Mouse (Mus musculus) sigmoid colon, adult 10 weeks (tissue): ENCODE results near the gene Nemp2. TPM values are rescaled to one million over a fixed set of nuclear protein-coding genes. Genes with fewer than 3 reads are reported as not detected.

ENCODE experiments used
- polyA plus RNA-seq: library from polyadenylated mRNA; stranded (reverse); fragments of 350-450 nt; fragmentation: Illumina TruSeq; extraction: RNeasy Lipid Tissue Mini Kit (QIAGEN cat#74804); gene quantifications from one replicate; pipeline ENCODE4 v1.2.3, GENCODE M21; 2014; ENCODE audit warnings: low read depth, low replicate concordance

Gene Nemp2
- 8.0 TPM for polyA plus RNA-seq

GRCm38 (mm10) chr1:52630248-52630936, at the start of gene Nemp2:
Gene Nemp2 (plus strand): TSS chr1:52630703.

Other genes starting within 250 kb of the Nemp2 start
- gene Nab1, start 130.0 kb upstream of the Nemp2 start, polyA plus RNA-seq = 77.9 TPM
- gene Mfsd6, start 96.8 kb downstream of the Nemp2 start, polyA plus RNA-seq = 171 TPM
- 29.5 TPM for gene Inpp1, start 187.0 kb downstream of the Nemp2 start, polyA plus RNA-seq
- gene Hibch, start 214.2 kb downstream of the Nemp2 start, polyA plus RNA-seq = 98.0 TPM